Mouse (Mus musculus) hindbrain, embryonic 13.5 days (tissue): Measurements from ENCODE around the gene Adamts9. TPM values are rescaled to one million over a fixed set of nuclear protein-coding genes. Genes with fewer than 3 reads are reported as not detected.

ENCODE experiments used
- ATAC-seq: fragments of 200-750 bp; cut with Nextera tagmentation; 2 replicates; pipeline ENCODE4 v1.8.0; 2017; ENCODE audit warnings: moderate TSS enrichment; ENCODE audit not compliant: low FRiP score
- H3K27ac ChIP-seq: fragments of 300-500 bp; sonication (generic); 2 replicates; pipeline ENCODE4 v1.5.1; 2015; ENCODE audit warnings: inconsistent platforms, mild to moderate bottlenecking, moderate library complexity
- H3K27me3 ChIP-seq: fragments of 300-500 bp; sonication (generic); 2 replicates; pipeline ENCODE4 v1.6.1; 2015; ENCODE audit warnings: mild to moderate bottlenecking, inconsistent platforms
- H3K36me3 ChIP-seq: fragments of 300-500 bp; sonication (generic); 2 replicates; pipeline ENCODE4 v1.6.1; 2015; ENCODE audit warnings: mild to moderate bottlenecking, inconsistent platforms
- H3K4me1 ChIP-seq: fragments of 300-500 bp; sonication (generic); replicated peaks from 2 replicates; pipeline ENCODE4 v1.6.1; 2015; ENCODE audit warnings: inconsistent platforms
- H3K4me2 ChIP-seq: fragments of 300-500 bp; sonication (generic); 2 replicates; pipeline ENCODE4 v1.6.1; 2015; ENCODE audit warnings: inconsistent platforms, mild to moderate bottlenecking, moderate library complexity
- H3K4me3 ChIP-seq: fragments of 300-500 bp; sonication (generic); 2 replicates; pipeline ENCODE4 v1.5.1; 2015; ENCODE audit warnings: mild to moderate bottlenecking, inconsistent platforms
- H3K9ac ChIP-seq: fragments of 300-500 bp; sonication (generic); 2 replicates; pipeline ENCODE4 v1.6.1; 2015; ENCODE audit warnings: mild to moderate bottlenecking, inconsistent platforms
- H3K9me3 ChIP-seq: fragments of 300-500 bp; sonication (generic); 2 replicates; pipeline ENCODE4 v1.6.1; 2016; ENCODE audit warnings: inconsistent platforms
- WGBS: fragments of 180-500 bp; shearing (Covaris S2); methylation state at CpG from one replicate; pipeline ENCODE4 v1.1.7; 2015; 5-methylcytosine and 5-hydroxymethylcytosine counted together
- polyA plus RNA-seq: library from polyadenylated mRNA; unstranded; fragments of >200 nt; fragmentation: Nextera tagmentation; extraction: Ambion mirVana; gene quantifications from 2 replicates; pipeline ENCODE4 v1.2.1, GENCODE M21; 2015

The Adamts9 gene
- 1.7 TPM in 2 replicates for polyA plus RNA-seq

DNA sequence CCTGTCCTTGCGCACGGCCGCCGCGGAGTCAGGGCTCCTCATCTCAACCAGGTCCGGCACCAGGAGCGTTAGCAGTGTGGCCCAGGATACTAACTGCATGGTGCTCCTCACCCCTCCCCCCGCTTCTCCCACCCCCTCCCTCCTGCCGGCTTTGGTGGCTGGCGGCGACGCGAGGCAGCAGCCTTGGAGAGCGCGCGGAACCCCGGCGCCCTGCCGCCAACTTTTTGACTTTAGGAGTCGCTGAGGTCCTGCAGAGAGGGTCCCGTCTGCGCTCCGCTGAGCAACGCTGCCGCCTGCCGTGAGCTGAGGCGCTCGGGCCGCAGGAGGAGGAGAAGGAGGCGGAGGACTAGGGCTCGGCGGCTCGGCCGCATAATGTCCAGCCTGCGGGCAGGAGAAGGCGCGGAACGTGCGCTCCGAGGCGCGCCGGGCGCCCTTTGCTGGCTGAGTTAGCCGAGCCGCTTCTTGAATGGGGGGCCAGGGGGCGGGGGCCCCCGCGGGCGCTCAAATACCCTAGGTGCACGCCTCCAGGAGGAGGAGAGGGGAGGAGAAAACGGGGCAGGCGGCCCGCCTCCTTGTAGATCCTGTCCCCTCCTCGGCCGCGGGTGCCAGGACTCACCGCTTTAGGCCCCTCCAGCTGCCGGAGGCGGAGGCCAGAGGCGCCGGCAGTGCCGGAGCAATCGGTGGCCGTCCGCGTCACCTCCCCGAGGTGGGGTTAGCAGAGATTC lies at the start of gene Adamts9:
TSS of gene Adamts9 (minus strand) at position 436 of the 725 bp plus-strand sequence.
- peaks cover 78% of the 10 kb centered on the region for H3K27me3 ChIP-seq
- no peaks in the 10 kb centered on the region for H3K36me3 ChIP-seq
- under 1% methylated on average over 60 of the region's 68 CpGs for WGBS
- H3K4me1 ChIP-seq: peaks cover 43% of the 10 kb centered on the region
- H3K4me3 ChIP-seq: peak within 1 kb of the TSS; percentile 54
- H3K4me2 ChIP-seq: peak within 1 kb of the TSS; percentile 95
- H3K9ac ChIP-seq: peak within 1 kb of the TSS; percentile 73
- H3K9me3 ChIP-seq: no peaks in the 10 kb centered on the region
- no peak within 1 kb of the TSS for H3K27ac ChIP-seq
- ATAC-seq: peak; percentile 68

DNA sequence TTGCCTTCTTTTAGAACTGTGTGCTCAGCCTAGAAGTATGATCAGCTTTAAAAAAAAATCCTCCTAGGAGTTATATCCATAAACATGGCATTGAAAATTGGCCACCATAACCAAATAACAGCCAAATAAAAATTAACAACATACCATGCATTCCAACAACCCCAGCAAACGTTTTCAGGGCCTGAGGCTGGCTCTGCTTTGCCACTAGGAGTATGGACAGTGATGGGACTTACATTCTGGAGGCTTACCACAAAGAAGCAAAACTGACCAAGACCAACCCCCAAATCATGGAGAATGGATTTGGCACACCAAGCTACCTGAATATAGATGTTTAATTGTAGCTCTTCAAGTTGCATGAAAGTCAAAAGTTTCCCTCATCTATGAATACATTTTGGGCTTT lies 48.3 kb upstream of the Adamts9 start:
- Histone ChIP-seq H3K9me3 (no peaks in the 10 kb centered on the region), H3K27ac (no peak overlapping the region), H3K4me2 (no peak overlapping the region), H3K9ac (no peak overlapping the region), H3K4me3 (no peak overlapping the region), H3K36me3 (no peaks in the 10 kb centered on the region), H3K4me1 (no peaks in the 10 kb centered on the region), H3K27me3 (no peaks in the 10 kb centered on the region)
- no peak for ATAC-seq
- WGBS: 50% methylated on average over 1 of the region's 1 CpGs

DNA sequence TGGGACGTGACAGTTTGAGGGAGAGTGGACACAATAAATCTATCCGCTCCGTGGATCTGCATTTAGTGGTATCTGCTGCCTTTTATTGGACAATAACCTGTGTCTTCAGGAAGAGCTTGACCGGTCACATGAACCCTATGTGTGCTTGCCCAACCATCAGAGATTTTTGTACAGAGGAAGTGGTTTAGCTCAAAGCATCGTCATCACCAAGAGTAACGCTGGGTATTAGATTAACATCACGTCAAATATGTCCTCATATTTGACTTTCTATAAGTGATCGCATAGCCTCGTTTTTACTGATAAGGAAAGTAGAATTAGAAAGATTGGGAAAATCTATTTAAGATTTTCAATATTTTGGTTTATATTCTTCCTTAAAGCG lies 45.3 kb upstream of the Adamts9 start:
- H3K27ac ChIP-seq: no peak overlapping the region
- ATAC-seq: no peak
- H3K4me3 ChIP-seq: no peak overlapping the region
- H3K27me3 ChIP-seq: no peaks in the 10 kb centered on the region
- no peaks in the 10 kb centered on the region for H3K4me1 ChIP-seq
- no peak overlapping the region for H3K9ac ChIP-seq
- no peaks in the 10 kb centered on the region for H3K9me3 ChIP-seq
- no peak overlapping the region for H3K4me2 ChIP-seq
- no peaks in the 10 kb centered on the region for H3K36me3 ChIP-seq
- WGBS: 91% methylated on average over 10 of the region's 10 CpGs

- no peak overlapping the region for H3K4me3 ChIP-seq
- H3K4me2 ChIP-seq: no peak overlapping the region
- ATAC-seq: no peak
- no peak overlapping the region for H3K27ac ChIP-seq
- no peaks in the 10 kb centered on the region for H3K36me3 ChIP-seq
- no peaks in the 10 kb centered on the region for H3K9me3 ChIP-seq
- H3K27me3 ChIP-seq: no peaks in the 10 kb centered on the region
- no peak overlapping the region for H3K9ac ChIP-seq
- WGBS: 81% methylated on average over 14 of the region's 14 CpGs
- no peaks in the 10 kb centered on the region for H3K4me1 ChIP-seq
Observed at GRCm38 (mm10) chr6:92987846-92988619, 44.7 kb upstream of the Adamts9 start.

DNA sequence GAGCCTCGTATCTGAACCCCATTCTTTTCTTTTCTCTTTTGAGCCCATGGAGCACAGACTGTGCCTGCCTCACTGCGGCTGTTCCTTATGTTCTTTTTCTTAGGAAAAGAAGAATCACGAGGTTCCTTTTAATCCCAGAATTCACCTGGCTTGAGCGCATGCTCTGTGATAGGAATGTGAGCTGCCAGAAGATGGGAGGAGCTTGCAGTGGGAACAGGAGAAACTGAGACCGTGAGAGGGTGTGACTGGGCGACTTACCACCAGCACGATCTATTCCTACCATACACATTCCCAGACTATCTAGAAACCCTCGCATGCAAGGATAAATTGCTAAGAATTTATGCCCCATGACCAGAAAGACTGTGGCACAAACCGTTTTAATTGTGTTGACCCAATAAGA lies 44.1 kb upstream of the Adamts9 start:
- no peak overlapping the region for H3K9ac ChIP-seq
- WGBS: 90% methylated on average over 9 of the region's 9 CpGs
- no peak overlapping the region for H3K4me3 ChIP-seq
- H3K4me1 ChIP-seq: no peaks in the 10 kb centered on the region
- H3K9me3 ChIP-seq: no peaks in the 10 kb centered on the region
- no peaks in the 10 kb centered on the region for H3K27me3 ChIP-seq
- ATAC-seq: no peak
- H3K4me2 ChIP-seq: no peak overlapping the region
- no peak overlapping the region for H3K27ac ChIP-seq
- H3K36me3 ChIP-seq: no peaks in the 10 kb centered on the region

- H3K9me3 ChIP-seq: no peaks in the 10 kb centered on the region
- H3K27ac ChIP-seq: no peak overlapping the region
- H3K36me3 ChIP-seq: no peaks in the 10 kb centered on the region
- no peaks in the 10 kb centered on the region for H3K27me3 ChIP-seq
- H3K9ac ChIP-seq: no peak overlapping the region
- H3K4me3 ChIP-seq: no peak overlapping the region
- ATAC-seq: no peak
- H3K4me1 ChIP-seq: no peaks in the 10 kb centered on the region
- H3K4me2 ChIP-seq: no peak overlapping the region
- WGBS: 82% methylated on average over 7 of the region's 7 CpGs
Observed at GRCm38 (mm10) chr6:92983421-92983820, 40.1 kb upstream of the Adamts9 start.

DNA sequence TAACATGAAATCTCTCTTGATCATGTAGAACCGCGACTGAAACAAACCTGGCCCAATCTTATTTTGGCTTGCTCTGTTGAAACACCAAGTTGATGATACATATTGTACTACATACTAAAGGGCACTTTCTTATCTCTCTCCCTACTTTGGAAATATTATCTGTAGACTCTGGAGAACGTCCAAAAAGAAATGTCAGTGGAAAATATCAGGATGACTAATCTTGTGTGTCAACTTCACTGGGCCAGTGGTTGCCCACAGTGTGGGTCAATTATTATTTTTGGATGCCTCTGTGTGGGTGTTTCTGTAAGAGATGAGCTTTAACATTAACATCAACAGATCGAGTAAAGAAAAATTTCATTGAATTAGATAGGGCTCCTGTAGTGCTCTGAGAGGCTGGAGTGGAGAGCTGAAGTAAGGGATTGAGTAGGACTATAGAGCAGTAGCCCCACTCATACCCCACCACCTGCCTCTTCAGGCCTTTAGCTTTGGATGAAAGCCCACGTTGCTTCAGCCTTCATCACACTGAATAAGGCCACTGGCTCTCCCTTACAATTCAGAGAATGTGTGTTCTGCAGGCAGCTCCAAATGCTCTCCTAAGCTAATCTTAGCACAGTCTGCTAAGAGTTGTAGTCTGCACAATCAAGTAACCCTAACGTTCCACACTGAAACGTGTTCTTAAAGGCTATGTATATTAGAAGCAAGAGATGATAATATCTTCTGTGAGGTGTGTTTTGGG lies 38.3 kb upstream of the Adamts9 start:
- Histone ChIP-seq H3K9me3 (no peaks in the 10 kb centered on the region), H3K4me2 (no peak overlapping the region), H3K4me3 (no peak overlapping the region), H3K9ac (no peak overlapping the region), H3K36me3 (no peaks in the 10 kb centered on the region), H3K4me1 (no peaks in the 10 kb centered on the region), H3K27ac (no peak overlapping the region), H3K27me3 (no peaks in the 10 kb centered on the region)
- no peak for ATAC-seq
- WGBS: 88% methylated on average over 7 of the region's 7 CpGs

GRCm38 (mm10) chr6:92973340-92973739 lies 30.0 kb upstream of the Adamts9 start:
- ATAC-seq: no peak
- Histone ChIP-seq H3K4me3 (no peak overlapping the region), H3K27ac (no peak overlapping the region), H3K9me3 (no peaks in the 10 kb centered on the region), H3K4me2 (no peak overlapping the region), H3K9ac (no peak overlapping the region), H3K36me3 (no peaks in the 10 kb centered on the region), H3K4me1 (no peaks in the 10 kb centered on the region), H3K27me3 (no peaks in the 10 kb centered on the region)
- WGBS: 93% methylated on average over 3 of the region's 3 CpGs

DNA sequence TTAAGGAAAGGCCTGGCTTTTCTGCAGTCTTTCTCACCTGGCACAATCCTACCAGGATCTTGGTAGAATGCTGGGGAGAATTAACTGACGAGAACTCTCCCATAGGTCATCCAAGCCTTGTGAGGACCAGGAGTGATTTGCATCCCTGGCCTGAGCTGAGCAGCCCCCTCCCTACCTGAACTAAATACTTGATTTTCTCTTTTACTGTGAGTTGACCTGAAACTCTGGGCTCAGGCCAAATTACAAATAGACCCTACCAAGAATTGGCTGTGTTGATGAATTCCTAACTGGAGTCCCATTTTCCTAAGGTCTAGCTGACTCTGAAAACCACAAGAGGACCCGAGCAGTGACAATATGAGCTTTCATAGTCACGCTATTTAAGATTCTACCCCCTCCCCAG lies 25.4 kb upstream of the Adamts9 start:
- Histone ChIP-seq H3K27me3 (no peaks in the 10 kb centered on the region), H3K36me3 (no peaks in the 10 kb centered on the region), H3K4me1 (no peaks in the 10 kb centered on the region), H3K4me3 (no peak overlapping the region), H3K9me3 (no peaks in the 10 kb centered on the region), H3K9ac (no peak overlapping the region), H3K4me2 (no peak overlapping the region), H3K27ac (no peak overlapping the region)
- no peak for ATAC-seq
- WGBS: 67% methylated on average over 3 of the region's 3 CpGs

DNA sequence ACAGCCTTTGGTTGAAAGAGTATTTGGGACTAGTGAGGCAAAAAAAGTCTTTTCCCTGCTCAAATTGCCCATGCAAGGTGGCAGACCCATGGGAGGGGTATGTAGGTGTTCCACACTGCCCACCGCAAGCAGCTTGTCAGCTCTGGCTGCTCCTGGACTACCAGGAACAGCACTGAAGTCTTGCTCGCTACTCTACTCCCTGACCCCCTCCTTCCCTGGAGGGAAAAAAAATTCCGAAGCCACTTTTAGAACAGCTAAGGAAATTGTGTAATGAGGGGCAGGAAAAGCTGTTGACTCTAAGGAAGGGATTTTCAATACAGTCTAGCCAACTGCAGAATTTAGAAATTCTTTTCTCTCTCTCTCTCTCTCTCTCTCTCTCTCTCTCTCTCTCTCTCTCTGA lies 24.9 kb upstream of the Adamts9 start:
- Histone ChIP-seq H3K27me3 (no peaks in the 10 kb centered on the region), H3K36me3 (no peaks in the 10 kb centered on the region), H3K27ac (no peak overlapping the region), H3K4me3 (no peak overlapping the region), H3K4me1 (no peaks in the 10 kb centered on the region), H3K9ac (no peak overlapping the region), H3K4me2 (no peak overlapping the region), H3K9me3 (no peaks in the 10 kb centered on the region)
- no peak for ATAC-seq
- WGBS: 82% methylated on average over 3 of the region's 3 CpGs

- Histone ChIP-seq H3K27ac (no peak overlapping the region), H3K4me1 (no peaks in the 10 kb centered on the region), H3K36me3 (no peaks in the 10 kb centered on the region), H3K9me3 (no peaks in the 10 kb centered on the region), H3K4me2 (no peak overlapping the region), H3K4me3 (no peak overlapping the region), H3K27me3 (no peaks in the 10 kb centered on the region), H3K9ac (no peak overlapping the region)
- 78% methylated on average over 3 of the region's 3 CpGs for WGBS
- no peak for ATAC-seq
Observed at GRCm38 (mm10) chr6:92962966-92963365, 19.7 kb upstream of the Adamts9 start.

DNA sequence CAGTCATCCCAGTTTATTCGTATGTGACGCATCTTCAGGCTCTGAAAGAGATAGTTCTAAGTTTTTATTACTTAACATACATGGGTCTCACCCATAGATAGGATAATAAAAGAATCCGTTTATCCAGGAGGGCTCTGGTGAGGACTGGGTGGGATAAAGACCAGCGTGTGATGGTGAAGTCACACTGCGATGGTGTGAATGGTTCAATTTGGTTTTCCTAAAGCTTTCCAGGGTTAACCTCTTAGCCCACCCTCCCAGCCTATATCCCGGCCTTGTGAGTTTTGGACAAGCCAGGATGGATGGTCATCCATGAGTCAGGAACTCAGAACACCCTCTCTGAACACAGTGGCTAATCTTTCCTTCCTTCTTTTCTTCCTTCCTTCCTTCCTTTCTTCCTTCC lies 17.7 kb upstream of the Adamts9 start:
- ATAC-seq: no peak
- H3K9ac ChIP-seq: no peak overlapping the region
- no peaks in the 10 kb centered on the region for H3K4me1 ChIP-seq
- H3K27me3 ChIP-seq: no peaks in the 10 kb centered on the region
- H3K36me3 ChIP-seq: no peaks in the 10 kb centered on the region
- H3K27ac ChIP-seq: no peak overlapping the region
- no peak overlapping the region for H3K4me2 ChIP-seq
- H3K4me3 ChIP-seq: no peak overlapping the region
- H3K9me3 ChIP-seq: no peaks in the 10 kb centered on the region
- WGBS: 96% methylated on average over 6 of the region's 6 CpGs
